Mouse (Mus musculus) intestine, embryonic 15.5 days (tissue): ENCODE data around the gene Btbd35f12. TPM values are rescaled to one million over a fixed set of nuclear protein-coding genes. Genes with fewer than 3 reads are reported as not detected.
"Not testable (repeated sequence)": the region's sequence is repeated elsewhere in the genome, so short reads cannot be mapped to it uniquely, and the experiment has no call there.

Experiments used
- ATAC-seq: fragments of 200-750 bp; cut with Nextera tagmentation; 2 replicates; pipeline ENCODE4 v1.8.0; 2017; ENCODE audit warnings: moderate TSS enrichment, moderate library complexity
- H3K27ac ChIP-seq: fragments of 300-500 bp; sonication (generic); 2 replicates; pipeline ENCODE4 v1.5.1; 2015; ENCODE audit warnings: mild to moderate bottlenecking, inconsistent platforms
- H3K27me3 ChIP-seq: fragments of 300-500 bp; sonication (generic); replicated peaks from 2 replicates; pipeline ENCODE4 v1.6.1; 2015; ENCODE audit warnings: inconsistent platforms
- H3K36me3 ChIP-seq: fragments of 300-500 bp; sonication (generic); 2 replicates; pipeline ENCODE4 v1.6.1; 2015; ENCODE audit warnings: inconsistent platforms
- H3K4me1 ChIP-seq: fragments of 300-500 bp; sonication (generic); replicated peaks from 2 replicates; pipeline ENCODE4 v1.6.1; 2015; ENCODE audit warnings: inconsistent platforms
- H3K4me2 ChIP-seq: fragments of 300-500 bp; sonication (generic); replicated peaks from 2 replicates; pipeline ENCODE4 v1.6.1; 2015; ENCODE audit warnings: mild to moderate bottlenecking, inconsistent platforms
- H3K4me3 ChIP-seq: fragments of 300-500 bp; sonication (generic); replicated peaks from 2 replicates; pipeline ENCODE4 v1.5.1; 2015; ENCODE audit warnings: inconsistent platforms
- H3K9ac ChIP-seq: fragments of 300-500 bp; sonication (generic); 2 replicates; pipeline ENCODE4 v1.6.1; 2015; ENCODE audit warnings: inconsistent platforms
- H3K9me3 ChIP-seq: fragments of 300-500 bp; sonication (generic); 2 replicates; pipeline ENCODE4 v1.6.1; 2016; ENCODE audit warnings: inconsistent platforms
- WGBS: fragments of 180-500 bp; shearing (Covaris S2); methylation state at CpG from one replicate; pipeline ENCODE4 v1.1.7; 2015; 5-methylcytosine and 5-hydroxymethylcytosine counted together
- polyA plus RNA-seq: library from polyadenylated mRNA; unstranded; fragments of >200 nt; fragmentation: Nextera tagmentation; extraction: Ambion mirVana; gene quantifications from 2 replicates; pipeline ENCODE4 v1.2.1, GENCODE M21; 2015

Gene Btbd35f12
- polyA plus RNA-seq, result not detected in 2 replicates

GRCm38 (mm10) chrX:33313079-33313478, at the start of gene Btbd35f12:
Gene Btbd35f12, plus strand, starts transcription at chrX:33313379.
- H3K4me2 ChIP-seq, H3K4me3 ChIP-seq, H3K9ac ChIP-seq, H3K27ac ChIP-seq, H3K27me3 ChIP-seq, H3K36me3 ChIP-seq, ATAC-seq, H3K9me3 ChIP-seq, H3K4me1 ChIP-seq: not testable (repeated sequence)
- no CpG with 5 or more reads among the region's 3 CpGs for WGBS

DNA sequence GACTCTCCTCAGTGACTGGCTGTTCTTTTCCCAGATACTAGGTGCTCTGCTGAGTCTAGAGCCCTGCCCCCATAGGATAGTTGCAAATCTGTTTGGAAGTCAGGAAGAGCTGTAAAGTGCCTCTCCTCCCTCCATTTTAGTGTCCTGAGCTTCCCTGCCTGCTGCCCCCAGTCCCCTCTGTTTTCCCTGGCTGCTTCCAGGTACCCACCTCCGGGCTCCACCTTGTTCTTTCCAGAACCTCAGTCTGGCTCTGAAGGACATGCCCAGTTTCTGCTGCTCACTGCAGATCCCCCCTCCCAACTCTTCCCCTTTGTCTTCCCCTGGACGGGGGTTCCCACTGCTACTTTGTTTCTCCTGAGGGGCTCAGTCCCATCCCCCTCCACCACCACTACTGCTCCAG, 40.1 kb downstream of the Btbd35f12 start:
- not testable (repeated sequence) for ATAC-seq, H3K9ac ChIP-seq, H3K4me2 ChIP-seq, H3K27ac ChIP-seq, H3K4me1 ChIP-seq, H3K27me3 ChIP-seq, H3K9me3 ChIP-seq, H3K4me3 ChIP-seq, H3K36me3 ChIP-seq
- WGBS, result 71% methylated on average over 2 of the region's 2 CpGs

Other genes with a start within 250 kb of the Btbd35f12 start
- not detected in 2 replicates for gene Spin2-ps6, start 78.5 kb upstream of the Btbd35f12 start, polyA plus RNA-seq